Mouse (Mus musculus): ENCODE data around the gene Cecr2. TPM values are rescaled to one million over a fixed set of nuclear protein-coding genes. Genes with fewer than 3 reads are reported as not detected.
"Not testable (repeated sequence)": the region's sequence is repeated elsewhere in the genome, so short reads cannot be mapped to it uniquely, and the experiment has no call there.

Gene Cecr2
- polyA plus RNA-seq, 1 experiment = 7.6 TPM

GRCm38 (mm10) chr6:120806999-120807737 is 141.0 kb downstream of the Cecr2 start:
- no peak for DNase-seq
- no peak overlapping the region for H3K27ac ChIP-seq (ENCODE audit: insufficient read depth, low read length)
- TF ChIP-seq CTCF (IDR thresholded peaks at IDR 0.05; ENCODE audit: borderline replicate concordance, insufficient read depth, low read depth, low read length) = no peak
- no peak for TF ChIP-seq POLR2A (IDR thresholded peaks at IDR 0.05; ENCODE audit: borderline replicate concordance, insufficient read depth, low read length)
- 0 out of 2 replicates have a peak, but pooled peaks cover 4% of the 10 kb centered on the region for H3K4me1 ChIP-seq (ENCODE audit: control insufficient read depth, insufficient read depth, low read length)
- WGBS = 87% methylated on average over 5 of the region's 5 CpGs
- H3K27me3 ChIP-seq (ENCODE audit: control insufficient read depth, insufficient read depth, low read length) = no peaks in the 10 kb centered on the region
- no peak overlapping the region for H3K4me3 ChIP-seq (replicated peaks; ENCODE audit: insufficient read depth, low read depth, low read length)

DNA sequence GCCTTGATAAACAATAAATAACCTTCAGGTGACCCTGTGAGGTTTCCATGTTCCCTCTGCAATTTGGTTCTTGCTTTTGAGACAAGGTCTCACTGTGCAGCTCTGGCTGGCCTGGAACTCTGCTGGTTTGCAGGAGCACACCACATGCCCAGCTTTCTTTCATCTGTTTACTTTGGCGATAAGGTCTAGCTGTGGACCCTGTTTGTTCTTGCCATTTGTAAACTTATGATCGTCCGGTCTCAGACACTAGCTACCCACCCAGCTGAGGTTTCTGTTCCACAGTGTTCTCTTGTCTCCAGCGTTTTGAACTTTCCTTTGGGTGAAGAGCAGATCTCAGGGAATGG is 141.5 kb downstream of the Cecr2 start:
- WGBS = 93% methylated on average over 4 of the region's 4 CpGs
- no peak for DNase-seq
- no peaks in the 10 kb centered on the region for H3K27me3 ChIP-seq (ENCODE audit: control insufficient read depth, insufficient read depth, low read length)
- H3K4me1 ChIP-seq (ENCODE audit: control insufficient read depth, insufficient read depth, low read length) = 0 out of 2 replicates have a peak, but pooled peaks cover 4% of the 10 kb centered on the region
- H3K27ac ChIP-seq (ENCODE audit: insufficient read depth, low read length) = no peak overlapping the region
- no peak for TF ChIP-seq POLR2A (IDR thresholded peaks at IDR 0.05; ENCODE audit: borderline replicate concordance, insufficient read depth, low read length)
- TF ChIP-seq CTCF (IDR thresholded peaks at IDR 0.05; ENCODE audit: borderline replicate concordance, insufficient read depth, low read depth, low read length) = no peak
- H3K4me3 ChIP-seq (replicated peaks; ENCODE audit: insufficient read depth, low read depth, low read length) = no peak overlapping the region

- not testable (repeated sequence) for DNase-seq; H3K4me1 ChIP-seq (ENCODE audit: control insufficient read depth, insufficient read depth, low read length); H3K27ac ChIP-seq (ENCODE audit: insufficient read depth, low read length); H3K4me3 ChIP-seq (replicated peaks; ENCODE audit: insufficient read depth, low read depth, low read length); H3K27me3 ChIP-seq (ENCODE audit: control insufficient read depth, insufficient read depth, low read length)
- 97% methylated on average over 10 of the region's 10 CpGs for WGBS
These were observed 145.8 kb downstream of the Cecr2 start for GRCm38 (mm10) chr6:120811999-120812398.

- WGBS = 92% methylated on average over 2 of the region's 2 CpGs
- H3K27ac ChIP-seq (ENCODE audit: insufficient read depth, low read length) = no peak overlapping the region
- TF ChIP-seq POLR2A (IDR thresholded peaks at IDR 0.05; ENCODE audit: borderline replicate concordance, insufficient read depth, low read length) = no peak
- TF ChIP-seq CTCF (IDR thresholded peaks at IDR 0.05; ENCODE audit: borderline replicate concordance, insufficient read depth, low read depth, low read length) = no peak
- no peak overlapping the region for H3K4me3 ChIP-seq (replicated peaks; ENCODE audit: insufficient read depth, low read depth, low read length)
- H3K4me1 ChIP-seq (ENCODE audit: control insufficient read depth, insufficient read depth, low read length) = no peaks in the 10 kb centered on the region
- no peaks in the 10 kb centered on the region for H3K27me3 ChIP-seq (ENCODE audit: control insufficient read depth, insufficient read depth, low read length)
- DNase-seq = no peak
These were observed 153.1 kb downstream of the Cecr2 start for GRCm38 (mm10) chr6:120819294-120819693.

GRCm38 (mm10) chr6:120820144-120820543 is 154.0 kb downstream of the Cecr2 start:
- no peak for DNase-seq
- Histone ChIP-seq H3K27ac (ENCODE audit: insufficient read depth, low read length) (no peak overlapping the region), H3K27me3 (ENCODE audit: control insufficient read depth, insufficient read depth, low read length) (no peaks in the 10 kb centered on the region), H3K4me3 (replicated peaks; ENCODE audit: insufficient read depth, low read depth, low read length) (no peak overlapping the region), H3K4me1 (ENCODE audit: control insufficient read depth, insufficient read depth, low read length) (no peaks in the 10 kb centered on the region)
- TF ChIP-seq CTCF (IDR thresholded peaks at IDR 0.05; ENCODE audit: borderline replicate concordance, insufficient read depth, low read depth, low read length) (no peak), POLR2A (IDR thresholded peaks at IDR 0.05; ENCODE audit: borderline replicate concordance, insufficient read depth, low read length) (no peak)
- whole genome bisulfite sequencing = 81% methylated on average over 5 of the region's 5 CpGs

Other genes starting within 250 kb of the Cecr2 start
- 6.2 and 6.9 TPM in 2 replicates for gene Il17ra, start 203.1 kb upstream of the Cecr2 start, polyA plus RNA-seq (2012; rRNA removed)
- gene Tmem121b, start 172.6 kb upstream of the Cecr2 start, polyA plus RNA-seq (2012; rRNA removed) = 3.7 and 3.8 TPM in 2 replicates
- 45.4 and 45.7 TPM in 2 replicates for gene Hdhd5, start 135.1 kb upstream of the Cecr2 start, polyA plus RNA-seq (2012; rRNA removed)
- gene Slc25a18, start 107.2 kb downstream of the Cecr2 start, polyA plus RNA-seq (2012; rRNA removed) = 102 and 113 TPM in 2 replicates
- 528 and 558 TPM in 2 replicates for gene Atp6v1e1, start 156.4 kb downstream of the Cecr2 start, polyA plus RNA-seq (2012; rRNA removed)
- gene Bcl2l13, start 169.8 kb downstream of the Cecr2 start, polyA plus RNA-seq (2012; rRNA removed) = 24.0 and 25.0 TPM in 2 replicates